Mouse (Mus musculus) liver, embryonic 12.5 days (tissue): ENCODE results near the gene Tgfbr1. TPM values are rescaled to one million over a fixed set of nuclear protein-coding genes. Genes with fewer than 3 reads are reported as not detected.

Experiments used
- ATAC-seq: fragments of 200-750 bp; cut with Nextera tagmentation; 2 replicates; pipeline ENCODE4 v1.8.0; 2017; ENCODE audit warnings: moderate number of reproducible peaks, mild to moderate bottlenecking, moderate library complexity
- H3K27ac ChIP-seq: fragments of 300-500 bp; sonication (generic); 2 replicates; pipeline ENCODE4 v1.5.1; 2016; ENCODE audit warnings: mild to moderate bottlenecking
- H3K27me3 ChIP-seq: fragments of 300-500 bp; sonication (generic); replicated peaks from 2 replicates; pipeline ENCODE4 v1.6.1; 2016; ENCODE audit warnings: mild to moderate bottlenecking, moderate library complexity
- H3K36me3 ChIP-seq: fragments of 300-500 bp; sonication (generic); 2 replicates; pipeline ENCODE4 v1.6.1; 2016; ENCODE audit warnings: mild to moderate bottlenecking, moderate library complexity
- H3K4me1 ChIP-seq: fragments of 300-500 bp; sonication (generic); 2 replicates; pipeline ENCODE4 v1.6.1; 2016
- H3K4me2 ChIP-seq: fragments of 300-500 bp; sonication (generic); 2 replicates; pipeline ENCODE4 v1.6.1; 2016; ENCODE audit warnings: mild to moderate bottlenecking, moderate library complexity
- H3K4me3 ChIP-seq: fragments of 300-500 bp; sonication (generic); 2 replicates; pipeline ENCODE4 v1.5.1; 2016; ENCODE audit warnings: mild to moderate bottlenecking, moderate library complexity
- H3K9ac ChIP-seq: fragments of 300-500 bp; sonication (generic); 2 replicates; pipeline ENCODE4 v1.6.1; 2016; ENCODE audit warnings: mild to moderate bottlenecking, moderate library complexity
- H3K9me3 ChIP-seq: fragments of 300-500 bp; sonication (generic); replicated peaks from 2 replicates; pipeline ENCODE4 v1.6.1; 2016; ENCODE audit warnings: mild to moderate bottlenecking, moderate library complexity
- WGBS: fragments of 180-500 bp; shearing (Covaris S2); methylation state at CpG from one replicate; pipeline ENCODE4 v1.1.7; 2016; ENCODE audit not compliant: insufficient replicate concordance; 5-methylcytosine and 5-hydroxymethylcytosine counted together
- polyA plus RNA-seq: library from polyadenylated mRNA; unstranded; fragments of >200 nt; fragmentation: Nextera tagmentation; extraction: Ambion mirVana; gene quantifications from 2 replicates; pipeline ENCODE4 v1.2.1, GENCODE M21; 2016

Gene Tgfbr1
- polyA plus RNA-seq, 1 experiment from 2014 or later: 10.5 TPM

DNA sequence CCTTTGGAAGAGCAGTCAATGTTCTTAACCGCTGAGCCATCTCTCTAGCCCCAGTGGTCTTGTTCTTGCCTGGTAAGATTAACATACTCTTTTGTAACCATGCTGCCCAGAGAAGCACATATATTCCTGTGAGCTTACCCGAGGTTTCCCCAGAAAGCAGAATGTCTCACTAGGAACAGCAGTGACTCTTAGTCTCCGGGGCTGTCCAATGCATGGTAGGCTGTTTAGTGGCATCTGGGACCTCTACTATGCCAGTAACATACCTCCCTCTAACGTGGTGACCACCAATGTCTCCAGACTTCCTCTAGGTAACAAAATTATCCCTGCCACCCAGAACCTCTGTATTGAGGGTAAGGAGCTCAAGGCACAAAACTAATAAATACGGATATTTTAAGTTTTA lies 78.1 kb downstream of the Tgfbr1 start:
- no peak for ATAC-seq
- H3K9me3 ChIP-seq: no peaks in the 10 kb centered on the region
- no peaks in the 10 kb centered on the region for H3K4me1 ChIP-seq
- WGBS: 64% methylated on average over 5 of the region's 5 CpGs
- H3K27me3 ChIP-seq: no peaks in the 10 kb centered on the region
- no peak overlapping the region for H3K9ac ChIP-seq
- no peak overlapping the region for H3K4me2 ChIP-seq
- H3K36me3 ChIP-seq: no peaks in the 10 kb centered on the region
- H3K27ac ChIP-seq: no peak overlapping the region
- no peak overlapping the region for H3K4me3 ChIP-seq

DNA sequence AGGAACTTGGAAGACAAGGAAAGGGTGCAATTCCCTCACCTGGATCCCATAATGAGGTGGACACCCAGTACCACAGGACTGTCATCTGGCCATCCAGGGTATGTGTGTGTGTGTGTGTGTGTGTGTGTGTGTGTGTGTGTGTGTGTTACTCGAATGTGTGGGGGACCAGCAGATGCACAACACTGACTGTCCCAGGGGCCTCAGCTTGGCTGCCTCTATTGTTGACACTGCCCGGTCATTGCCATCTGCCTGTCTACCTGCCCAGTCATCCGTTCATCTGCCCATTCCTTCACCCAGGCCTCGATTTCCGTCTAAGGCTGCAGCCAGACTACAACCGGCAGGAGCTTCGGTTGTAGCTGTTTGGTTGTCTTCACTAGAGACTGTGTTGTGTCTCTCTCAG lies 79.7 kb downstream of the Tgfbr1 start:
- H3K27ac ChIP-seq: no peak overlapping the region
- no peak for ATAC-seq
- H3K4me2 ChIP-seq: no peak overlapping the region
- H3K4me1 ChIP-seq: peaks cover 7% of the 10 kb centered on the region
- H3K9me3 ChIP-seq: no peaks in the 10 kb centered on the region
- no peaks in the 10 kb centered on the region for H3K36me3 ChIP-seq
- 76% methylated on average over 7 of the region's 7 CpGs for WGBS
- H3K9ac ChIP-seq: no peak overlapping the region
- H3K4me3 ChIP-seq: no peak overlapping the region
- H3K27me3 ChIP-seq: peaks cover 12% of the 10 kb centered on the region; the same call in 1 of the 2 replicates

DNA sequence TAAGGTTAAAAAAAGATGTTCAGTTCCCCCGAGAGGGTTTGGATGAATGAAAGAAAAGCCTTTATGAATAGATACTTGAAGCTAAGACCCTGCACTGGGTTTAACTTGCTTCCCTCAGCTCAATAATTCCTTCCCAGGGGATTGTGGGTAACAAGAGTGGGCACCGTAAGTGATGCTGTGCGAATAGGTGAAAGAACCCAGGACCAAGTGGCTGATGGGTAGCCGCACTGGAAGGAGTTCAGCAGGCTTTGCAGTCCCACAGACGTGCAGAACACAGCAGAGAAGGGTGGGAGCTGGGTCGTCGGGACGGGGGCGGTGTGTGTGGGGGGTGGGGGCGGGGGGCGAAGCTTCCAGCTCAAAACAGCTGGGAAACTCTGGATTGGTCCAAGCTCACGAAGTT lies 82.1 kb downstream of the Tgfbr1 start:
- no peak for ATAC-seq
- Histone ChIP-seq H3K9me3 (no peaks in the 10 kb centered on the region), H3K4me2 (no peak overlapping the region), H3K36me3 (no peaks in the 10 kb centered on the region), H3K4me1 (peaks cover 9% of the 10 kb centered on the region), H3K27me3 (peaks cover 16% of the 10 kb centered on the region; the same call in 1 of the 2 replicates), H3K4me3 (no peak overlapping the region), H3K27ac (no peak overlapping the region), H3K9ac (no peak overlapping the region)
- WGBS: 64% methylated on average over 12 of the region's 12 CpGs

DNA sequence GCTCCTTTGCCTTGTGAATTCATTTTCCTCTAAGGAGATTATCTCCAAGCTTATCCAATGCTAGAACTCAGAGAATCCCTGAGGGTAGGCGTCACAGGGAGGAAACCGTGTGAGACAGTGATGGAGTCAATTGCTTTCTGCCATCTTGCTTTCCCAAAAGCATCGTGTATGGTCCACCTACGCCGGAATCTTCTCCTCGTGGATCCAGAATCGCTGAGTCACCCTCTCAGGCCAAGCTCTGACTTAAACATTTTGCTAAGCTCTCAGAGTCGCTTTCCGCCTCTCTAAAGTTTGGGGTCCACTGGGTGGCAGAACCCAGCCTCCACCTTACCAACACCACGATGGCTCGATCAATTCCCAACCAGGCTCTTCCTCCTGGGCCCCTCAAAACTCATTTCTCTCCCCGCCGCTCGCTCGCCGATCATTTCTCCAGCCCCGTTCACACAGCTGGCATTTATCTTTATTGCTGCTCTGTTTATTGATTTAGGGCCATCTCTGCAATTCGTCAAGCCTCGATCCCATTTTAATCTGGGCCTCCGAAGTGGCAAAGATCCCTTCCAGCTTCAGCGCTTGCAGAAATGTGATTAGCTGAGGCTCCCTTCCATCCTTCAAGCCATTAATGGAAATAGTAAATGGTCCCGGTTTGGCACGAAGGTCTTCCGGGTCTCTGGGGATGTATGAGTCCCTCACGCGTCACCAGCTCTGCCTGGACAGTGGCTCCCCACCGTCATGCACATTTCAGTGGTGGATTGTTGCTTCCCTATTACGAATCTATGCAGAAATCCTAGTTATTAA lies 82.7 kb downstream of the Tgfbr1 start:
- H3K4me2 ChIP-seq: no peak overlapping the region
- 66% methylated on average over 28 of the region's 28 CpGs for WGBS
- no peak for ATAC-seq

DNA sequence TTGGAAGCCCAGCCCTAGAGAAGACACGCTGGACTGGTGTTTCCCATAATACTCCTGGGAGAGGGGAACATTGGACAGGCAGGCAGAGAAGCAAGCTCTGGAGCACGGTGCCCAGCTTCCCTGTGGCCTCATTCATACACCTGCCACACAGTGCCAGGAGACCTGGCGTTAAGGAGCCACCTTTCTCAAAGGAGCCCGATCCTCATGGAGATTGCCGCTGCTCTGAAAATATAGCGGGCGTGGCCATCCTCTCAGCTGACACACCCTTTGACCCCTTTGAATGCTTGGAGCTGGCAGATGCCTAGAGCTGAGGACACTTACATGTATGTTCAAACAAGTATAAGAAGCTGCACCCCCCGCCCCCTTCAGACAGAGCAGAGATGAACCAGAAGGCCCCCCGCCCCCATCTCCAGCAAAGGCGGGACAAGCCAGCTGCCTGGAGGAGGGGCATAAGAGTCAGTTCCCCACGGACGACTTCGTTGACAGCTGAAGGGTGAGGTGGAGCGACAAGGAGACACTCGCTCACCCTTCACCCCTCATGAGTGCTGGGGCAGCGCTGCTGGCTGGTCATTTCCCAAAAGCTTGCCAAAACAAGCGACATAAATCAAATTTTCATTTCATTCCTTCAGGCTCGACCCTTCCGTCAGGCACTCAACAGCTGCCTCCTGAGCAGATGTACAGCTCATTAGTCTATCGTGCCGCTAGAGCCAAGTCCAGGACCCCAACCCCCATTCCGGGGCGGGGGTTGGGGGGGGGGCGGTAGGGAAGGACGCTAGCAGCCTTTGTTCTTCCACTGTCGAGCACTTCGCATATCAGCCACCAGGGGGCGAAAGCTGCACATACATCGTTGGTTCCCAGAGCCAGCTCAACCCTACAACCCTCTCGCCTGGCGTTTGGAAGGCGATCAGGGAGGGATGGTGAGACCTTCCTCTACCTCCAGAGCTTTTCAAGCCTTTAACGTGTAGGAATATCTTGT lies 84.6 kb downstream of the Tgfbr1 start:
- H3K27me3 ChIP-seq: peaks cover 16% of the 10 kb centered on the region; the same call in 1 of the 2 replicates
- H3K4me3 ChIP-seq: peak overlapping the region; percentile 48
- 3% methylated on average over 33 of the region's 33 CpGs for WGBS
- peak overlapping the region; percentile 50 for H3K9ac ChIP-seq
- H3K9me3 ChIP-seq: no peaks in the 10 kb centered on the region
- peak; percentile 30; the same call in 1 of the 2 replicates for ATAC-seq
- no peak overlapping the region for H3K27ac ChIP-seq
- H3K4me1 ChIP-seq: peaks cover 9% of the 10 kb centered on the region
- H3K4me2 ChIP-seq: peak overlapping the region; percentile 82
- no peaks in the 10 kb centered on the region for H3K36me3 ChIP-seq

More for the DNA sequence above, 82.7 kb downstream of the Tgfbr1 start:
- no peaks in the 10 kb centered on the region for H3K36me3 ChIP-seq
- H3K4me1 ChIP-seq: peaks cover 9% of the 10 kb centered on the region
- peaks cover 16% of the 10 kb centered on the region; the same call in 1 of the 2 replicates for H3K27me3 ChIP-seq
- H3K9me3 ChIP-seq: no peaks in the 10 kb centered on the region
- no peak overlapping the region for H3K4me3 ChIP-seq
- no peak overlapping the region for H3K27ac ChIP-seq
- no peak overlapping the region for H3K9ac ChIP-seq

DNA sequence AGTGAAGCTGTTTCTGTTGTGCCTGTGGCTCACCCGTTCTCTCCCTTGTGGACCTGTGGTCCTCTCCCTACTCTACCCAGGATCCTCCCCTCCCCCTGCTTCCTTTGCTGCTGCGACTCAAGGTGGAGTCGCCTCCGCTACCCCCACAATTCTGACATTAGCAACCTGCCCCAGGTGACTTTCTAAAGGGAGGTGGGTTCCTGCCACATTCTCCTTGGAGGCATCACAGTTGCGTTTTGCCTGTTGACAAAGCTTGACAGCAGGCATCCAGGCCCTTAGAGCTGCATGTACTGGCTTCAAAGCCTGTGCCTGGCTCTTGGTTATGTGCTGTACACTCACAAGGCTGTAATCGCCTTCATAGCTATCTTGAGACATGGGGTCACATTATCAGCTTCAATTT lies 85.9 kb downstream of the Tgfbr1 start:
- H3K4me3 ChIP-seq: no peak overlapping the region
- 63% methylated on average over 6 of the region's 6 CpGs for WGBS

DNA sequence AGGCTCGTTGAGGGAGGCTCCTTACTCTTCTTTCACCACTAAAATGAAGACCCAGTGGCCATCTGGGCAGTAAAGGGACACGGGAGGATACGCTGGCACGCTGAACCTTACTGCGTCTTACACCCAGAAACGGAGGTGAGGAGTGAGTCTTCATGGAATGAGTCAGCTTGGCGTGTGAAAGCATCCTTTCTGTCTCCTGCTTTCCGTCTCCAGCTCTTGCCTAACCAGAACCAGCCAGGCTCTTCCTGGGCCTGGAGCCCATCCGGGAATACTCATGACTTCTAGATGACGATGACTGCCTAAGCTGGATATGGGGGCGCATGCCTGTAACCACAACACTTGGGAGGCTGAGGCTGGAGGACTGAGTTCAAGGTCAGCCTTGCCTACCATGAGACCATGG lies 87.9 kb downstream of the Tgfbr1 start:
- Histone ChIP-seq H3K9me3 (no peaks in the 10 kb centered on the region), H3K4me3 (no peak overlapping the region), H3K27me3 (peaks cover 19% of the 10 kb centered on the region; the same call in 1 of the 2 replicates), H3K4me1 (peaks cover 9% of the 10 kb centered on the region), H3K36me3 (no peaks in the 10 kb centered on the region), H3K9ac (no peak overlapping the region), H3K4me2 (no peak overlapping the region), H3K27ac (no peak overlapping the region)
- no peak for ATAC-seq
- WGBS: 79% methylated on average over 11 of the region's 11 CpGs

More for the DNA sequence above, 85.9 kb downstream of the Tgfbr1 start:
- Histone ChIP-seq H3K36me3 (no peaks in the 10 kb centered on the region), H3K9me3 (no peaks in the 10 kb centered on the region), H3K4me1 (peaks cover 9% of the 10 kb centered on the region), H3K27me3 (peaks cover 19% of the 10 kb centered on the region; the same call in 1 of the 2 replicates), H3K9ac (no peak overlapping the region), H3K4me2 (no peak overlapping the region), H3K27ac (no peak overlapping the region)
- no peak for ATAC-seq

DNA sequence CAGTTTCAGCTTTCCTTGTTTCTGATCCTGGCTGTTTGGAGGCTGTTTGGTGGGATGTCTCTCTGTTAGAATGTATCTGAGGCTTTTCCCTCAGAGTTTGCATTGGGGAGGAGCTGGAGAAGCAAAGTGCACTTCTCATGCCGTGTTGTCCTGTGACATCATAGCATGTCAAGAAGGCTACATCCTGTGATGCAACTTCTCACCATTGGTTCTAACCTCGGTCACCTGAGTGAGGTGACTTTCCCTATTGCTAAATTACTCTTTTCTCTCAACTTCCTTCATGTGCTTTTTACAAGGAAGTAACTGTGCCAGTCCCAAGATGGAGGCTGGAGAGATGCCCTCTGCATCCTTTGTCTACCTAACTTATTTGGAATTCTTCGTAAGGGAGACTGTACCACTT lies 95.5 kb downstream of the Tgfbr1 start:
- H3K36me3 ChIP-seq: no peaks in the 10 kb centered on the region
- H3K4me2 ChIP-seq: no peak overlapping the region
- H3K9ac ChIP-seq: no peak overlapping the region
- H3K27ac ChIP-seq: no peak overlapping the region
- H3K27me3 ChIP-seq: peaks cover 21% of the 10 kb centered on the region
- ATAC-seq: no peak
- WGBS: 68% methylated on average over 3 of the region's 3 CpGs
- no peaks in the 10 kb centered on the region for H3K9me3 ChIP-seq
- no peak overlapping the region for H3K4me3 ChIP-seq
- no peaks in the 10 kb centered on the region for H3K4me1 ChIP-seq

DNA sequence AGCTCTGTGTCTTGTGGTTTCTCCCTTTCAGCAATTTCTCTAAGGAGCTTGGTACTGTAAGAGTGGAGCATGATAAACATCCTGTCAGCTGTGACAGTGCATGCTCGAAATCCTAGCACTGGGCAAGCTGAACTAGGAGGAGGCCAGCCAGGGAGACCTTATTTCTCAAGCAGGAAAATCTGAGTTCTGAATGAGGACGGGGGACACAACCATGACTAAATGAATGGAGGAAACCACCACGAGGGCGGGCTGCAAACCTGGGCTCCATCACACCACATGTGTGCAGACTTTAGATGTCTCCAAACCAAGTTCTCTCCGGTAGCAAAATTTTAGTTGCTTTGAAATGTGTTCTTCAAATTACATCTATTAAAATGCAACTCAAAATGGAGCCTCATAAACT lies 96.1 kb downstream of the Tgfbr1 start:
- Histone ChIP-seq H3K4me3 (no peak overlapping the region), H3K4me1 (no peaks in the 10 kb centered on the region), H3K4me2 (no peak overlapping the region), H3K27me3 (peaks cover 20% of the 10 kb centered on the region), H3K9ac (no peak overlapping the region), H3K36me3 (no peaks in the 10 kb centered on the region), H3K9me3 (no peaks in the 10 kb centered on the region), H3K27ac (no peak overlapping the region)
- ATAC-seq: no peak
- 41% methylated on average over 5 of the region's 5 CpGs for WGBS

DNA sequence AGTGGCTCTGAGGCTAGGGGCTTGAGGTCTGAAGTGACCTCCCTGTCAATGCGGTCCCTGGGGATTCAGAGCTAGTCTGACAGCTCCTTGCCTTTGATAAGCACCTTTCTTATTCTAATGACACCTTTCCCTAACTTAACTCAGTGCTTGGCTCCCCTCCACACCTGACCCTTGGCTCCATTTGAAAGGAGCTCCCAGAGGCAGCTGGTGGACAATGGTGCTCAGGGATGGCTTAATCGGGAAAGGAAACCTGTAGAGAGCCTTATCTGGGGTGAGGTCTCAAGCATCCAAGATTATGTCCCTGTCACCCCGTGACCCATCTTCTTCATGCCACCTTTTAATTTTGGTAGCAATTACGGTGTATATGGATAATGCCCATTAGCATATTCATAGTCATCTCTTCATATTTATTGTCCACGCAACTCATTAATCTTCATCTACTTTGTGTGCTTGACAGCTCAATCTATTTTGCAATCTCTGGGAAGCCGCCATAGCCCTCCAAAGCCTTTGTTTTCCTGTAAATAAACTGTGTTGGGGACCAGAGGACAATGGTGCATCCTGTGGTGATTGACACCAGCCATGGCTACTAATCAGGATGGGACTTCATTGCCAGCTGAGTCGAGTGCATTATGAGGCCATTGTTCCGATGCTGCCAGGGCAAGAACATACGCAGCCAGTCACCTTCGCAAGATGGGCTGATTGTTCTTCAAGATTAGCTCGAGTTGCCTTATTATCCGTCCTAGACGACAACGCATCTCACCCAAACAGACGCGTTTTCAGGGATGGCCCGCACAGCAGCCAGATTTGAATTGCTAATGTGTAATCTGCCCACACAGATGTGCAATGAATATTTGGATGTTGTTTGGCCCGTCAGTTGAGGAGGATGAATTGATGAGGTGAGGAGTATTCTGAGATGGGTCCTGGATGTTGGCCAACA lies 96.8 kb downstream of the Tgfbr1 start:
- Histone ChIP-seq H3K27ac (no peak overlapping the region), H3K9me3 (no peaks in the 10 kb centered on the region), H3K36me3 (no peaks in the 10 kb centered on the region), H3K4me3 (no peak overlapping the region), H3K4me2 (no peak overlapping the region), H3K27me3 (peaks cover 20% of the 10 kb centered on the region), H3K9ac (no peak overlapping the region), H3K4me1 (no peaks in the 10 kb centered on the region)
- 32% methylated on average over 18 of the region's 18 CpGs for WGBS
- ATAC-seq: no peak
